Mouse (Mus musculus) gastrocnemius, postnatal 10 days (tissue): Measurements from ENCODE around the gene Cercam. TPM values are rescaled to one million over a fixed set of nuclear protein-coding genes. Genes with fewer than 3 reads are reported as not detected.
"Not testable (repeated sequence)": the region's sequence is repeated elsewhere in the genome, so short reads cannot be mapped to it uniquely, and the experiment has no call there.

ENCODE experiments used
- DNase-seq: peaks from one replicate; pipeline ENCODE4 v3.0.0; 2021; ENCODE audit warnings: mixed read lengths
- total RNA-seq, 2 experiments: library from RNA; stranded (reverse); gene quantifications; 2 replicates each; pipeline ENCODE4 v1.2.3; 2021

The Cercam gene
- total RNA-seq, 2 experiments from 2014 or later = 28.3 to 39.0 TPM

DNA sequence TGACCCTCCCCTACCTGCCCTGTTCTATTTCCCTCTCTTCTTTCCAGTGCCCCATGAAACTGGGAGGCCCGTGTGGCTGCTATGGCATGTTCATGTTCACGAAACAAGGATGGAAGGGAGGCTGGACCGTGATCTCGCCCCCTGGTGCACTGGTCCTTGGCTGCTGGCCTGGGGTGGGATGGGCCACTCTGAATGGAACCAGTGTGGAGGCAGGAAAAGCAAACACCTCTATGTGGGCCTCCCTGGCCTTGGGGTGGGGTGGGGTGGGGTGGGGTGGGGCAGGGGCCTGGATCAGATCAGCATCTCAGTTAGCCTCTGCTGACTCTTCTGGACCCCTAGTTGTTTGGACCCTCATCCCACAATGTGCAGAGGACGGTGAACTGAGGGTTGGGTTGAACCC is 15.2 kb upstream of the Cercam start:
- no peak for DNase-seq

DNA sequence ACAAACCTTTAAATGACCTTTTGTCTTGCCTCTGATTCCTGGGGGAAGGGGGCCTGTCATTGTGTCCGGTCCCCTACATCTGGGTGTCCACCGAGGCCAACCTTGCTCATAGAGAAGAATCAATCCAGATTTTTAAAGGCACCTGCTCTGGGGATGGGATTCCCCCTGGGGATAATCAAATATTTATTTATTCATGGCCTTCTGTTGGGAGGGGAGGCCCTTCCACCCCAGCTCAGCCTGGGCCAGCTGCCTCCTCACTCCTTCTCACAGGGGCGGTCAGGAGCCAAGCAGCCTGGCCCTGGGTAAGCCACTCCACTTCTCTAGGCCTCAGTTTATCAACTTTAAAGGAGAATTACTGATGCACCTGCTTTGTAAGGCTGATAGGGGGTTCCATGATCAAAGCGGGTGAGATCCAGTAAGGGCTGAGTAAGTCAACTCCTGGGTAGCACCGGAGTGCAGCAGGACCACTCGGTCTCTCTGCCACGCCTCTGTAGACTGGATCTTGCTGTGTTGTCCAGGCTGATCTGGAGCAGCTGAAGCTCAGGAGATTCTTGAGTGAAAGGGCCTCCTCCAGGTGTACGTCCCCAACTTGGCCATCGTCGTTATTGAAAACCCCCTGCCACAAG is 13.3 kb upstream of the Cercam start:
- no peak for DNase-seq

DNA sequence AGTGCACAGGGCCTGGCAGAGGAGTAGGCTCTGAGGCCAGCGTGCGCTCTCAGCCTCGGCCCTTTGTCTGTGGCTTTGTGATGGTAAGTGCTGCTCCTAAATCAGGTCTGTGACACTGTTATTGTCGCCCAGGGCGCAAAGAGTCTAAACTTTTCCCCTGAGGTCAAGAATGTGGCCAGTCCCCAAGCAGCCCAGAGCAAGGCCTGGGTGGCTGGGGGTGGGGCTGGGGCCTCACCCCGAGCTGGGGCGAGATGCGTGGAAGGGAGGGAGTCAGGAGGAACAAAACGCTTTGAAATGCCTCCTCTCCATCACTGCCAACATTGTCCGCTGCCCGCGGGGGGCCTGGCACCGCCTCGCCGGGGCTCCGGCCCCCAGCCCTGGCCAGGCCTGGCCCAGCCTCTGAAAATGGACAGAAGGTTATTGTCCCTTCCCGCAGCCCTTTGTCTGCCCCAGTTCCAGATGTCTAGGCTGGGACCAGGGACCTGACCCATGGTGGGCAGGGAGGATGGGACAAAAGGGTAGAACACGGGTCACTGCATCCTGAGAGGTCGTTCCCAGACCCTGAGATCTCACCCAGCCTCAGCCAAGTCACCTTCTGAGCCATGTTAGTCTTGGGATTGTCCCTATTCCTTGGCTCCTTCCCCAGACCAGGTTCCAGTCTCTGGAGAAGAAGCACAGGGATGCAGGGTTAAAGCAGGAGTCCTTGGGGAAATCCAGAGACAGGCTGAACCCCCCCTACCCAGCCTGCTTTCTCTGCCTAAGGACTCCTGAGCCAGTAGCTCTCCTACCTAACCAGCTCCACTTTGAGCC is 12.3 kb upstream of the Cercam start:
- DNase-seq = no peak

DNA sequence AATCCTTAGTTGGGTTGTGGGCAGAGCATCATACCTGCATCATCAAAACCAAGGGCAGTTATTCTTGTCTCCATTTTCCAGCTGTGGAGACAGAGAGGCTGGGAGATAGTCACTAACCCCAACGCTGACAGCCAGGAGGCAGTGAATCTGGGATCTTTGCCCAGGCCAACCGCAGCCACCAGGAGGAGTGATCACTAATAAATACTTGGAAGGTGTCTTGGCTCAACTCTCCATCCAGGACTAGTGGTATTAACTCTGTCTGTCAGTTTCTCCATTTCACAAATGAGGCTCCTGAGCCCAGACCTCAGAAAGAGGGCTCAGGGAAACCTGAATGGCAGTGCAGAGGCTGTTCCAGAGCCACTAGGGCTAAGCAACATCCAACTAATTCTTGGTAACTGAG is 11.6 kb upstream of the Cercam start:
- peak; percentile 43 for DNase-seq

DNA sequence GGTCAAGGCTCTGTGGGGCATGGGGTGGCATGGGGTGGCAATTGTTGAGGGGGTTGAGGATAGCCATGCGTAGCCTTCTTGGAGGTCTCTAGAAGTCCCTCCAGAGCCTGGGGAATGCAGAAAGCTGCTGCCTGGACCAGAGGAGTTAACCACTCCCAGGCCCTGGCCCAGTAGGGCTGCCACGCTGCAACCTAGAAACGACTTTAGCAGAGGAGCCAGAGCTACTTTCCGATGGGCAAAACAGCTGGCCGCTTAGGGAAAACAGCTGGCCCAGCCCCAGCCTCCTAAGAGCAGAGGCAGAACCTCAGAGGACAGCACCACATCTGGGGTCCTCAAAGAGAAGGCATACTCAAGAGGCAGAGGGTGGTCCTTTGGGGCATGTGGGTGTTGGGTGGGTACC is 11.0 kb upstream of the Cercam start:
- DNase-seq = peak; percentile 36

DNA sequence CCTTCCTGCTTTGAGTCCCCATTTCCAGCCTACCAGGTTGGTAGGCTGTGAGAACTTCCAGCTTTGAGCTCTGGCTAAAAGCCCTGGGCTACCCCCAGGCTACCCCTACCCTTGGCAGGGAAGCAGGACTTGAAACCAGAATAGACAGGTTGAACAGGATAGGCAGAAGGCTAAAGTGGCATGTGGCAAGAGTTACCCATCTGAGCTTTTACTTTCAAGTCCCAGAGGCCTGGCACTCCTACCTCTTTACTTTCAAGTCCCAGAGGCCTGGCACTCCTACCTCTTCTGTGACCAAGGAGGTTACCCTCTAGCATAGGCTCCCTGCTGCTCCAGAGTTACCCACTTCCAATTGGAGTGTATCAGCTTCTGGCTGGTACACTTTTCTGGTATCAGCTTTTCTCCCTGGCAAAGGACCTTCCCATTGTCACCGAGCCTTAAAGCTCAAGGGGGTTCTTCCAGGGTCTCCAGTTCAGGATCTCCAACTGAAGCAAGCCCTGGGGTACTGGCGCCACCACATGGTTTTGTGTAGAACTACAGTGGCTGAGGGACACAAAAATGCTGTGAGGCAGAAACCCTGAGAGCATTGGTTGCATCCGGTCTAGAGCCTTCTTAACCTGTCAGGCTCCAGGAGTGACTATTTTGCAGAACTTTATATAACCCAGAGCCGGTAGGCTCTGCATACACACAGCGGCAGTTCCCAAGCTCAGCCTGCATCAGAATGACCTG is 10.1 kb upstream of the Cercam start:
- peak; percentile 40 for DNase-seq

DNA sequence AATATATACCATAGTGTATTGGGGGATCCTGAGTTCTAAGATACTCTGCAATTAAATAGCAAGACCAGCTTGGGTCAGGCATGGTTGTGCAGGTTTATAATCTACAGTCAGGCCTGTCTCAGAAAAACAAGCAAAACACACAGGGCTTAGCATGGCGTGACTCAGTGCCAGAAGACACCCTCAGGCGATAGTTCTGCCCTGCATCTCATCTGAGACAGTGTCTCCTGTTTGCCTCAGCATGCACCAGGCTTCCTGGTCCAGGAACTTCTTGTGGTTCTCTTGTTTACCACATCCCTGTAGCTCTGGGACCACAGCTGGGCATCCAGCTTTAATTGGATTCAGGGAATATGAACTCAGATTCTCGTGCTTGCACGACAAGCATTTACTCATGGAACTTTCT is 3.8 kb upstream of the Cercam start:
- no peak for DNase-seq

DNA sequence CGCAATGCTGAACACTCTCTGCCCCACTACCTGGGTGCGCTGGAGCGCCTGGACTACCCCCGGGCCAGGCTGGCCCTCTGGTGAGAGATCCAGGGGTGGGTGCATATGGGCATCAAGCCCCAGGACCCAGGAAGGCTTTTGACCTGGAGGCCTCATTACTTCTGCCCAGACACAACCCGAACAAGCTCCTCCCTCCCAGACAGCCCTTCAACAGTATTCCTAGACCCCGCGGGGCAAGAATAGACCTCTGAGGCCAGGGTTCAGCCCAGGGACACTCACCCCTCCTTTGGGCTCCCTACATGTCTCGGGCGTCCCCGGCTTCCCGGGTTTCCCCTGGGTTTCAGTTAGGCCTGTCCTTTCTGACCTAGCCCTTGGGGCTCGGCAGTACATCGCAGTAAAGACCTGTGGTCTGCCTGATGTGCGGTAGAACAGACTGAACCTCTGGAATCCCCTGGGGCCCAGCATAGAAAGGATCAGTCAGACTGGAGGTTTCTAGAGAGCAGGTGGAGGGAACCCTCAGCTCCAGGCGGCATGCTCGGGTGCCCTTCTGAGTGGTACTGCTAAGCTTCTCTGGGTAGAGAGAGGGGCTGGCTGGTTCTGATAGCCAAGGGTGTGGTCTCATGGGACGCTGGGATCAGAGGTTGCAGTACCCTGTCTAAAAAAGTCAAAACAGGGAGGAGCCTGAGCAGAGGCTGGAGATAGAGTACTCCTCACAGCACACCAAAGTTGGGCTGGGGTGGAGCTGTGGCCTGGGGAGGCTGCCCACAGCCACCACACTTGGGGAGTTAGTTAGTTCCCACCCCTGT is 885 bp downstream of the Cercam start:
- DNase-seq = no peak

DNA sequence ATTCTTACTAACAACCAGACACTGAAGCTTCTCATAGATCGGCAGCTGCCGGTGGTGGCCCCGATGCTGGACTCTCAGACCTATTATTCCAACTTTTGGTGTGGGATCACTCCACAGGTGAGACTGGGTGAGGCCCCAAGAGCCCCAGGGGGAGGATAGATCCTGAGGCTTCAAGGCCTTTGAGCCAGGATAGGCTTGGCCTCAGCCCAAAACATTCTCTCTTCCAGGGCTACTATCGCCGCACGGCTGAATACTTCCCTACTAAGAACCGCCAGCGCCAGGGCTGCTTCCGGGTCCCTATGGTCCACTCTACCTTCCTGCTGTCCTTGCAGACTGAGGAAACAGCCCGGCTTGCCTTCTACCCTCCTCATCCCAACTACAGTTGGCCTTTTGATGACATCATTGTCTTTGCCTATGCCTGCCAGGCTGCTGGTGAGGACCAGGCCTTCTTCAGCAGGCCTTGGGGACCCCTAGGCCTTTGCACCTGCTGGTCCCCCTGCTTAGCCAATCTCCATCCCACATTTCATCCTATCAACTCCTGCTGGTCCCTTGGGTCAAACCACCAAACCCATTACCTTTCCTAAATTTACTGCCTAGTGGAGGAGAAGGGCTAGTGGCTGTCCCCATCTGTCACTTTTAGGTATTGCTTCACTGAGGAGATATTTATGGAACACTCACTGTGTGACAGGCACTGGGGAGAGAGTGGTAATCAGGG is 3.8 kb downstream of the Cercam start:
- DNase-seq = no peak

DNA sequence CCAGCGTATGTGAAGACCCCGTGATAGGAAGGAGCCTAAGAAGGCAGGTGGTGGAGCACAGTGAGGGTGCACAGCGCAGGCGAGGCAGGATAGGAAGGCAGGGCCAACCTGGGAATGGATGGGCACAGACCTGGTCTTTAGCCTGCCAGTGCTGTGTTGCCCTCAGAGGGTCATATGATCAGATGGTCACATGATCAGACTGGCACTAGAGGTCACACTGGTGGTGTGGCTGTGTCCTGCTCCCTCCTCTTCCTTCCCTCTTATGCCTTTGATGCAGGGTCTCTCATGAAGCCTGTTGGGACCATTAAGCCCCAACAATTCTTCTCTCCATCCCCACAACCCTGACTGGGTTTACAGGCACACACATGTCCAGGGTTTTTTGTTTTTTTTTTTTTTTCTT is 4.8 kb downstream of the Cercam start:
- no peak for DNase-seq

DNA sequence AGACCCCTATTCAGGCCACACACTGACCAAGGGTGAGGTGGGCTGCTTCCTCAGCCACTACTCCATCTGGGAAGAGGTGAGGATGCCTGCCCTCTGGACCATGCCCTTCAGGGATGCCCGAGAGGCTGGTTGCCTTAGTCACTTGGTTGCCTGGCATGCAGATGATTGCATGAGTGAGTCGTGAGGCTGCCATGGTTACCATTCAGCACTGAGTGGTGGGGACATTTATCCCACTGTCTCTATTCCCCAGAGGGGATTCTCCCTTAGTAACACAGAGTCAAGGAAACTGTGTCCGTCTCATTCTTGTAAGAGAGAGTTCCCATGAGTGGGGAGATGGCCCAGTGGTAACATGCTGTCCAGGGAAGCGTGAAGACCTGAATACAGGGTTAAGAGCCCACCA is 9.1 kb downstream of the Cercam start:
- DNase-seq = no peak

DNA sequence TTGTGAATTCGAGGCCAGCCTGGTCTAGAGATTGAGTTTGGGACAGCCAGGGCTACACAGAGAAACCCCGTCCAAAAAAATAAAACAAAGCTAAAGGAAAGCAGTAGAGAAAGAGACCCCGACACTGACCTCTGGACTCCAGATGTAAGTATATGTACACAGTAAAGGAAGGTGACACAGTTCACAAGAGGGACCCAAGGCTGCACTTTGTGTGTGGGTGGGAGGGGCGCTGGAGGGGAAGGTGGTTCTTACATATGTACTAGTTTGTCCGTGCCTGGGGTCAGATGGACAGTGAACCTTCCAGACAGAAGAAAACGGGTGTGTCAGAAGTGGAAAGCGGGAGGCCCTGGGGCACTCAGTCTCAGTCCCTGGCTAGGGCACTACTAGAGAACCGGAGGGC is 10.2 kb downstream of the Cercam start:
- no peak for DNase-seq

DNA sequence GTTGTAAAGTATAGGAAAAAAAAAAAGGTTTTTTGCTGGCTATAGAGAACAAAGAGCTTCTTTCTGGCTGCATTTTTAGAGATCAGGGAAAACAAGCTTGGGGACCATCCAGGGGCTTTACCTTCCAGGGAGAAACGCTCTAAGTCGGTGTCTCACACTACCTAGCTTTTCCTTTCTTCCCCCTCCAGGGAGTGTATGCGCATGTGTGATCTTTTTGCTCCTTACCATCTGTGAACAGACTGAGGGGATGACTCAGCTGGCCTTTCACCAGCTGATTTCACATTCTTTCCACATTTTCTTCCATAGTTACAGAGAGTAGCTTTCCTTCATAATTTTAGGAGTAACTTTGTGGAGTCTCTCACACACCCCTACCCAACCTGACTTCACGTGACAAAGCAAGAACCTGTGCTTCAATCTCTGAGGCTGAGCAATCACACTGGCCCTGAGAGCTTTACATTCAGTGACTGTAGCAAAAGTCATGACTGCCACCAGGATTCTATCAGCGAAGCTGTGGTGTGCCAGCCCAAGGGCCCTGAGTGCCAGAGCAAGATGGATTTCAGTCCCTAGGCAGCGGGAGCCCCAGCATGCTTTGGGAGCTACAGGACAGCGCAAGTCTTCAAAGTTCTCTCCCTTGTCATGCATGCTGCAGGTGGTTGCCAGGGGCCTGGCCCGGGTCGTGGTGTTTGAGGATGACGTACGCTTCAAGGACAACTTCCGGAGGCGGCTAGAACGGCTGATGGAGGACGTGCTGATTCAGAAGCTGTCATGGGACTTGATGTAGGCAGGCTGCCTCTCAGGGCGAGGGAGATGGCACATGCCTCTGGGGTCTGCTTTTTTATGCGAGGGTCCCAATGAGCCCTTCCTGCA is 11.2 kb downstream of the Cercam start:
- no peak for DNase-seq

DNA sequence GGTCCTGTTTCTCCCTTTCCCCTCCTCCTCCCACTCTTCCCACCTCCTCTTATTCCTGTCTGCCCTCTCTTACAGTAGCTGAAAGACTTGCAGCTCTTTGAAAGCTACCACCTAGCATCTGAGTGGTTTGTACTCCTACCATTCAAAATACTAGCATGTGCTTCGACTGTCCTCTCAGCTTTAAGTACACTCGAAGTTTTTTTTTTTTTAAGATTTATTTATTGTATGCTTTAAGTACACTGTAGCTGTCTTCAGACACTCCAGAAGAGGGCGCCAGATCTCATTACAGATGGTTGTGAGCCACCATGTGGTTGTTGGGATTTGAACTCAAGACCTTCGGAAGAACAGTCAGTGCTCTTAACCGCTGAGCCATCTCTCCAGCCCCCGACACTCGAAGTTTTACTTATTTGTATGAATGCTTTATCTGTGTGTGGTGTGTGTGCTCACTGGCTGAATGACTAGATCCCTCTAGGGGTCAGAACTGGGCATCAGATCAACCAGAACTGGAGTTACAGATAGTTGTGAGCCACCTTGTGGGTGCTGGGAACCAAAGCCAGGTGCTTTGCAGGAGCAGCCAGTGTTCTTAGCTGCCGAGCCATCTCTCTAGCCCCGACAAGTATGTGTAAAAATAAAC is 17.8 kb downstream of the Cercam start:
- not testable (repeated sequence) for DNase-seq

DNA sequence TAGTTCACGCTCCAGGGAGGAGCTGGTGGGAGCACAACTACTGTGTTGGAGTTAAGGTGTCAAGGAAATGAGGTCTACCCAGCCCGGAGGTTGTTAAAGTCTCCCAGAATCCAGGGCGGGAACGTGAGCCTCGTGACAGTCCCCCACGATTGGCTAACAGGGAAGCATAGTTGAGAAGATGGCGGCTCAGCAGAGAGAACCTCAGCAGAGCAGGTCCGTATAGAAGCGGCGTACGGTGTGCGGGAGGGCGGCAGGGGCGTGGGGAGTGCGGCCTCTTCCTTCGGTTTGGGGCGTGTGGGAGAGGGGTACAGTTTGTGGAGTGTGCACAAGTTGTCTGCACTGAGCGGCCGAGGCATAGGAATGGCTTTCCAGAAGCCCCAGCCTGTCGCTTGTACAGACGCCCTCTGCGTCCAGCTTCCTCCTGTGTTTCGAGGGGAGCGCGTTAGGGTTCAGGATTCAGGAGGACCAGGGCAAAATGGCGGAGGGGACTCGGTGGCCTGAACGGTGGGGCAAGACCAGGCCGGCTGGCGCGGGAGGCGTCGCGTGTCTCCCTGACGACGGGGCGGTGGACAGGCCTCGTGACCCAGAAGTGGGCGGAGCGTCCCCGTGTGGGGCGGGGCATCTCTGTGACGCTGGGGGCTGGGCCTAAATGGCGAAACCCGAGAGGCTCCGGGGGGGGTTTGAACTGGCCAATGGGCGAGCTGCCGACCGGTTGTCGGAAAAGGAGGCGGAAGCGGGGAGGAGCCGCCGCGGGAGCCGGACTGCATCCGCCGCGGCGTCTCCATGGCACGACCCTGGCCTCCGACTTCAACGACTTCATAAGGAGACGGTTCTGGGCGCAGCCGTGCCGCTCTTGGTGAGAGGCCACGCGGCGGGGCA is 20.3 kb downstream of the Cercam start, which contains the start of gene Odf2:
Gene Odf2 (plus strand): TSS at position 156 of the 879 bp plus-strand sequence.
- peak; percentile 100 for DNase-seq

DNA sequence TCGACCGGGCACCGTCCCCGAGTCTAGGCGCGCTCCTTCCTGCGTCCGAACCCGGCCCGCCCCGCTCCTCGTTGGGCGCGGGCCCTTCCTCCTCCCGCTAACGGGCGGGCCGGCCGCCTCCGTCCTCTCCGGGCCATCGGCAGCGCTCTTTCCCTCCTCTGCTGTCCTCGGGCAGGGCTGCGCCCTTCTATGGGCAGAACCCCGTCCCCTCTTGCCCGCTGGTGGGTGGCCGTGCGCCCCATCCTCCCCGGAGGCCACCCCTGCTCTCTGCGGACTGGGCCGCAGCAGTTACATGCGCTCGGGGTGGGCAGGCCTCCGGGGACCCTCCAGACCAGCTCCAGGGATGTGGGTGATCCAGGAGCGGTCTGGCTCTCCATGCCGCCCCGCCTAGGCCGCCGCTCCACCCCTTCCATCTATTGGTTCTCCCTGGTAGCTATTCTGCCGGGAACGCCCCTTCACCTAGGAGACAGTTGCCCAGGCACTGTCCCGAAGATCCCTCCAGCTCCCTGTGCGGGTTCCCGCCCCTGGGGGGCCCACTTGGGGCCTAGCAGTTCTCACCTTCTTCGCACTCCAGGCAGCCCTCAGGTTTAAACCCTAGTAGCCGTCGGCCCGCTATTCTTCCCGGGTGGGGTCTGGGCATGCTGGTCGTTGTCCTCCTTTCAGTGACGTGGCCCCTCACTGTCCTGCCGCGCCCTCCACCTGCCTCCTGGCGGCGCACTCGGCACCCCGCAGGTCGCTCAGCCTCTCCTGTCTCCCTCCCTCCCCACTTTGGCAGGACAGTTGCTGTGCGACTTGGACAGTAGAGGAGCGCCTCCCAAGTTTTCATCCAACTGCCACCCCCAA is 21.2 kb downstream of the Cercam start:
- DNase-seq = peak; percentile 78

DNA sequence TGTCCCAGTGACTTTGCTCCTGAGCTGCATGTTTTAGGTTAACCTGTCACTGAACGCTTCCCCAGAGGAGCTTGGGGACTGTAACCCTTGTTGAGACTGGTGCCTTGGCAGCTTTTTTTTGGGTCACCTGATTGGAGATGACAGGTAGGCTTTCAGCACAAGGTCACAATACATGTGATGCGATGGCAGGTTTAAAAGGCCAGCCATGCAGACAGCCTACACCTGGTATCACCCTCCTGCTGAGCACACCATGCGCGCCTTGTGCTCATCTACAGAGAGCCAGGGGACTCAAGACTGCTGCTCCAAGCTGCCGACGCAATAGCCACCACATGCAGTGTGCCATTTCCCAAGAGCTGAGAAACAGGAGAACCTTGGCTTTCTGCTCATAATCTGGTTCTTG is 22.8 kb downstream of the Cercam start:
- no peak for DNase-seq

DNA sequence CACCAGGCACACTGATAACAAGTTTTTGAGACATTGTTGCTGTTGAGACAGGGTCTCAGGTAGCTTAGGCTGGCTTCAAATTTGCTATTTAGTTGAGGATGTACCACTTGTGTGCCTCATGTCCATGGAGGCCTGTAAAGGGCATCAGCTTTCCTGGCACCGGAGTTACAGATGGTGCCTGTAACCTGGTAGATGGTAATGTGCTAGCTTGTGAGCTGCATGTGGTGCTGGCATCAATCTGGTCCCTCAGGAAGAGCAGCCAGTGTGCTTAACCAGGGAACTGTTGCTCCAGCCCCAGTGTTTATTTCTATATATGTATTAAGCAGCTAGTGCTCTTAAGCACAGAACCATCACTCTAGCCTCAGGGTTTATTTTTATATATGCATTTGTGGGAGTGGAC is 27.1 kb downstream of the Cercam start:
- no peak for DNase-seq
